Mouse (Mus musculus) urinary bladder, adult 2 months (tissue): Measurements from ENCODE around the gene Cdk18. TPM values are rescaled to one million over a fixed set of nuclear protein-coding genes. Genes with fewer than 3 reads are reported as not detected.

Experiments used
- DNase-seq: peaks from one replicate; pipeline ENCODE4 v3.0.0; 2022; ENCODE audit warnings: low spot score
- polyA plus RNA-seq: library from polyadenylated mRNA; depleted of rRNA; stranded (reverse); fragments of >200 nt; gene quantifications from 2 replicates; pipeline ENCODE4 v1.2.3, GENCODE M21; 2012

Cdk18 gene
- polyA plus RNA-seq, 1 experiment: 26.8 TPM

DNA sequence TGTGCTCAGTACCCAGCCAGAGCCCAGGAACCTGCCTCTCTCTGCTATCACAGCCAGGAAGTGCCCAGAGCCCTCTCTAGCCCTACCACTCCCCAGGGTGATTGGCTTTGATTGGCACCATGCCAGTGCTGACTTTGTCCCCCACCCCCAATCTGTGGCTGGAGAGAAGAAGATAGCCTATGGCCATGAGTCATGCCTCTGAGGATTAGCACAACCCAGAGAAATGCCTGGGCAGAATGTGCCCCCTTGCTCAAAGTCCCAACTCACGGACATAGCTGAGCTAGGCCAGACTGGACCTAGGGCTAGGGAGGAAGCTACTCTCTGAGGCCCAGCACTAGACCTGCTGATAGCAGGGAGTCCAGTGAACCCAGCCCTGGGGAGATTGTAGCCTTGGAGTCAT is 10.7 kb upstream of the Cdk18 start:
- no peak for DNase-seq

DNA sequence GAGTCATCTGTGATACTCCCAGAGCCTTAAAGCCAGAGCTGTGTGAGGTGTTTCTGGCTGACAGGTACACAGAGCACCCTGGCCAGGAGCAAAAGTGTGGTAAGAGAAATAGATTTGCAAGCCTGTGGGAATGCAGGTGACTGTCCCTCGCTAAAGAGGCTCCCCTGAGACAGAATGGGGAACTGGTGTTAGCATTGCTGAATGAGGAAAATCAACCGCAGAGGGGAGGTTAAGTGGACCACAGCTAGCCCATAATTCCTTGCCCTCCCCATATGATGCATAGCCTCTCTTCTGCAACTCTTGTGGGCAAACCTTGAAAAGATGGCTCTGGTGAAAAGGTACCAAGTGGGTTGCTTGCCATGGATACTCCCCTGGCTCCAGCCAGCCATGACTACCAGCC is 9.9 kb upstream of the Cdk18 start:
- DNase-seq: no peak

DNA sequence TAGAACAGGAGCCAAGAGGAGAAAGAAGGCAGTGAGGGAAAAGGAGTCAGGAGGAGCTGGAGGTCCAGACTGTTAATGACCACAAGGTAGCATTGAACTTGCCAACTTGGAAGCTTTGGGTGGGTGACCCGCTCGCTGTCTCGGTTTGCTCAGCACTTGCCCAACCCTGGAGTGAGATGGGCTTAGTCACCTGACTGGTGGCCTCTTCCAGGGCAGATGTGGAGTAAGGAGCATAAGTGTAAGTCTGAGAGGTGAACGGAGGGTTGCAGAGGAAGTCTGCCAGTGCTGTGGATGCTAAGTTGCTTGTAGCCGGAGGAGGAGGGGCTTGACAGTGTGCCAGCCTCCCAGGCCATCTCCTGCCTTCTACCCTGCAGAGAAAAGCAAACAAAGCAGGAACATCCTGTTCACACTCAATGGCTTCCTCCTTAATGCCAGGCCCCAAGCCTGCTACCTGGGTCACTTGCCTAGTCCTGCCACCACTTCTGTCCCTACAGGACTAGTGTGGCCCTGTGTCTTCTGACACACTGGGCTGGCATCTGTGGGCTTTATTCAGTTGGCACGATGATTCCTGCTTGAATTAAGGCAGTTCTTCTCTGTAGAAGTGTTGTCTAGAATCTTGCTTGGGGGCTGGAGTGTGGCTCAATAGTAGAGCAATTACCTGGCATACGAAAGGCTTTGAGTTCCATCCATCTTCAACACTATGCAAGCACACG is 6.6 kb upstream of the Cdk18 start:
- no peak for DNase-seq

DNA sequence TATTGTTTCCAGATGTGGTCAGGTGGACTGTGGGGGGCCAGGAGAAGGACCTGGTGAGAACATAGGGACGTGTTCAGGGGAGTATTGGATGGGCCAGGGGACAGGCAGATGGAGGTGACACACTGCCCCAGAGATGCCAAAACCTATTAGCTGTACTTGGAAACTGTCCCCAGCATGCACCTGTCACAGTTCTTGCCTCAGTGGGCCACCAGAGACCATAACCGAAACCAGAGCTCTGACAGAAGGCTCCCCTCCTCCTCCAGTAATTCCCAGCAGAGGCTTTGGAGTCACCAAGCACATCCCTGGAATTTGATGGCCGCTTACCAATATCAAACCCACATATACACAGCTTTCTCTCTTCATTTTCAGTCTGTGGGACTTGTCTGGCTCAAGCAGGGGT is 5.4 kb upstream of the Cdk18 start:
- DNase-seq: no peak

DNA sequence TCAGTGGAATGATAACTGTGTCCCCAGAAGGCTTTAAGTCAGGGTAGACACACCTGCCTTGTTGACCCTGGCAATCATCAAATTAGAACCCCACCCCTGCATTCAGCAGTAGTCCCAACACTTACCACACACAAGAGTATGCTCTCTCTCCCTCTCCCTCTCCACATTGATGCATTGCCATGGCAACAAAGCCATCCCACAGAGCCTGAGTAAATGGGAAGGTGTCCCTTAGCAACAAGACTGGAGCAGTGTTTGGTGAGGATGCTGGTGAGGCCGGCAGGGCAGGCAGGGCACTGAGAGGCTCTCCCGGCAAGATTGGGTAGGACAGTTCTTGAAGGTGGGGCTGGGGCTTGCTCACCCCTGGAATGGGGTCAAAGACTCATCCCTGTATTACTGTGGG is 4.7 kb upstream of the Cdk18 start:
- DNase-seq: no peak

DNA sequence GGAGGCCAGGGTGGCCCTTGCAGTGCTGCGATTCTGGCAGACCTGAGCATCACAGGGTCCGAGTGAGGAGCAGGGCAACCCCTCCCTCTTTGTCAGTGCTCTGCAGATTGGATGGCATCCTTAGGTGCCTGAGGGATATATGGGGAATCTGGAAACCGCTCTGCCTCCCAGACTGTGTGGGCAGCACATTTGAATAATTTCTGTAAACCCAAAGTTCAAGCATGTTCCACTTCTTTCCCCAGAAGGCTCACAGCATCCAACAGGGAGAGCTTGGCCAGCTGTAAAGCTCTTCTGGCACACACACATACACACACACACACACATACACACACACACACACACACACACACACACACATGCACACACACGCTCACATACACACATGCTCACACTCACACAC is 4.2 kb upstream of the Cdk18 start:
- no peak for DNase-seq

DNA sequence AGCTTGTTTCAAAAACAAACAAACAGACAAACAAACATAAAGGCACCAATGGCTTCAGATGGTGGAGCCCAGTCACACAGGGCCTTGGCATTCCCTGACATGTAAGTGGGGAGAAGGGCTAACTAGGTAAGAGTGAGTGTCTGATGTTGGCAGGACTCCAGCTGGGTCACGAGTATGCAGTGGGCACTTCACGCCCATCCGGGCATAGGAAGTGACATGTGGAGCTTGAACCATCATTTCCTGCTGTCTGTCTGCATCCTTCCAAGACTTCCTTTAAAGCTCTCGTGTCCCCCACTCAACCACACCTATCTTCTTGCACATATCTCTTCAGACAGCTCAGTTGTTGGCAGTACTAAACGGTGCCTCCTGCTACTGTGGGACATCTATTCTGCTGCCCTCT is 3.6 kb upstream of the Cdk18 start:
- DNase-seq: no peak

DNA sequence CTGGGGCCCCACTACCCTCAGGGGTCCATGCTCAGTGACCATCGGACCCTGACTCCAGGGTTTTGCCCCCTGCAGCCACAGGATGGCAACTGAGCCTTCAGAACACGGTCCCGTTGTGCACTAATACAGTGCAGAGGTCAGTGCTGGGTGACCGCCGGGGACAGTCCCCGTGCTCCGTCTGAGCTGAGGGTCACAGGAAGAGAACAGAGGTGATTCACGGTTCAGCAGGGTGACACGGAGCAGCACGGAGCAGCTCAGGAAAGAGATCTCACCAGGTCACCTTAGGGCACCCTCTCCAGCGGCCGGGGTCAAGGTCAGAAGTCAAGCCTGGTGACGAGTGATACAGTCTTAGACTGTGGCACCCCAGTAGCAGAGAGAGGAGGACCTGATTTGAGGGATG is 2.3 kb upstream of the Cdk18 start:
- no peak for DNase-seq

DNA sequence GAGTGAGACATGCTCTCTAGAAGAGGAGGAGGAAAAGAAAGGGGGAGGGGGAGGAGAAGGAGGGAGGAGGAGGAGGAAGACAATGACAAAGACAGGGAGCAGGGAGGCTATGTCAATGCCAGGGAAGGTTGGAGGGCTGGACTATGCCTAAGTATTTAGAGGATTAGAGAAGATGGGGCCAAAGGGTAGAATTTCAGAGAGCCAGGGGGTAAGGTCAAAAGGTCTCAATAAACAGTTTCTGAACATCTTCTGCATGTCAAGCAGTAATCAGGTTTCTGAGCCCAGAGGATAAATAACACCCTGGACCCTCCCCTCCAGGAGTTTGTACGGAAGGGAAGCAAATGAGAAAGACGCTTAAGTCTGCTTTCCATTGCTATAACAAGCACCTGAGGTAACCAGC is 1.7 kb upstream of the Cdk18 start:
- no peak for DNase-seq

DNA sequence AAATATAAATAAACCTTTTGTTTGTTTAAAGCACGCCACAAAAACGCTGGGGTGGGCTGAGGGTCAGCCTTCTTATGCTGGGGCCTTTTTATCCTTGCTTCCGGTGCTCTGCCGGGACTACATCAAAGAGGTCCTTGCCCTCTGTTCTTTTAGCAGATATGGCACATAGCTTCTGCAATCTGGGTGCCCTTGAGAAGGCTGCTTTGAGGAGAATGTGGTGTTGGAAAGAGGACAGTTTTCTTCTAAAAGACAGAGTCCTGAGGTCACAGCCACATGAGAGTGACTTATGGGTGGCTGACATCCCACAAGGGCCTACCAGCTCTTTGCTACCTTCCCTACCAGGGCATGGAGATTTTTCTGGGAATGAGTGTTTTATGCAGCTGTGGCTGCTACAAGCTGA is 1.1 kb upstream of the Cdk18 start:
- no peak for DNase-seq

DNA sequence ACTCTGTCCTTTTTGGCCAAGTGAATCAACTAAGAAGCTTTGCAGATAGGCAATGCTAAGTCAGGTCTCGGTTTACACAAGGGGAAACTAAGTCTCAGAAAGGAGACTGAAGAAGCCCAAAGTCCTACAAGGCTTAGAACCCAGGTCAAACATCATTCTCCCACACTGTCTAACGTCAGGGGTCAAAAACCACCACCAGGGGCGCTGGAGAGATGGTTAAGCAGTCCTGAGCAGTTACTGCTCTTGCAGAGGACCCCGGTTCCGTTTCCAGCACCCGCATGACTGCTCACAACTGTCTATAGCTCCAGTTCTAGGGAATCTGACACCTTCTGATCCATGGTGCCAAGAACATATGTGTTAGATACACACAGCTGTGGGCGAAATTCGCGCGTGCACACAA is 687 bp upstream of the Cdk18 start:
- no peak for DNase-seq

DNA sequence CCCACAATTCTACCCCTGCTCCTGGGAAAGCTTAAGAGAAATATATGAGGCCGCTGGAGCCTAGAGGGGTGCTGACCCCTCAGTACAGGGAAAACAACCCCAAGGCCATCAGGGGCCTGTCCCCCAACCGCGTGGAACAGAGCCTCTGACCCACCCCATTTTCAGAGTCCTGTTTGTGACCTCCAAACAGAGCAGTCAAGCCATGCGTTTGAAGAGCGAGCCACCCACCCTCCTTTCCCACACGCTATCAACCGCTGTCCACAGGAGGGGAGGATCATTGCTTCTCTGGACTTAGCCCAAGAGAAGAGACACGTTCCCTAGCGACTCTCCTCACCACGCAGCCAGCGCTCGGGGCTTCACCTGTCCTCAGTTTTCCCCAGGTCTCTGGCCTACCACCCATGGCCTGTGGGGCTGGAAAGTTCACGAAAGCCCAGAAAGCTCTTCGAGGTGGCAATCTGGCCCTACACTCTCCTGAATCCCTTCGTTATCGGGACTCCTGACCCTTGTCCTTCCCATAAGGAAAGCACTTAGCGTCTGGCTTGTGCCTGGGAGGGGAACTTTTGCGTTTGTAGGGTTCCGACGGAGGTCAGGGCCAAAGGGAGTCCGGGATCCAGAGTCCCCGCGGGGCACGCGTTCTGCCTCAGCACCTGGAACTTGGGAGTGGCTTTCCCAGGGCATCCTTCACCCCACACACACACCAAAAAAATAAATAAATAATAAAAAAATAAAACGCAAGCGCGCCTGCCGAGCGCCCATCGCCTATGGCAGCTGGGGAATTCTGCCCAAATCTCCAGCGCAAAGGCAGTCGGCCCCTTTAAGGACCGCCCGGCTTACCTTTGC is 688 bp downstream of the Cdk18 start:
- no peak for DNase-seq

DNA sequence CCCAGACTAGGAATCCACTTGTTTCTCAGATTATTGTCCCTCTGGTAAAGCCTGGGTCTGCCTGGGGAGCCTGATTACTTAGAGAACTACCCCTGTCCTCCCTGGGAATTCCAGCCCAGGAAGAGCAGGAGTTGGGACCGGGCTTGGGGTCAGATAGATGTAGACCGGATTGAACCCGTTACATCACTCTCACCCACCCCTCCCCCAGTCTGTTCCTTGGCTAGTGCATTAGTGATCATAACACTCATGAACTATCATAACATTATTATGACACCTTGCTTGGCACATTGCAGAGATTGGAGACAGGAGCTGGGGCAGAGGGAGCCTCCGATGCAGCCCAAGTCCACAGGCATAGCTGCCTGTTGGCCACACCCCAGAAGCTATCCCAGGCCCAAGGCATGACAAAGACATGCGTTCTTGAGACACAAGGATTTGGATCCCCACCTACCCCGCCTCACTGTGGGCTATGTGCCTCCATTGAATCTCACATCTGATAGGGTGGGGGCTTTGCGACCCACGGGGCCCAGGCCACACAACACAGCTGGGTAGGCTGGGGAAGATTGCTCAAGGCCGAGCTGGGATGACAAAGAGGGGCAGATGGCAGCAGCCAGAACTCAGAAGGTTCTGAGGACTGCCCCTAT is 1.4 kb downstream of the Cdk18 start:
- no peak for DNase-seq

DNA sequence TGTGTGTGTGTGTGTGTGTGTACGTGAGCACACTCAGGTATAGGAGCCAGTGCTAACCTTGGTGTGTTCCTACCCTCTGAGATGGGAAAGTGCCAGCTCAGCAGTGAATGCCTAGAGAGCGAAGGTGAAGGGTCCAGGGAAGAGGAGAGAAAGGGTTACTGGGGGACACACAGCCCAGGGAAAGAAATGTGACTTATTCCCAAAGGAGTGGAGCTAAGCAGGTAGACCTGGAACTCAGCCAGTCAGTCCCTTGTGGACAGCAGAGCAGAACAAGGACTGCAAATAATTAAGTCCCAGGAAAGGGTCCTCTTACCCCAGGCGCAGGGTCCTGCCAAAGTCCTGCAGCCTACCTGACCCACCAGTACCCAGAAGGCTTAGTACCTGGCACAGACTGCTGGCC is 2.6 kb downstream of the Cdk18 start:
- no peak for DNase-seq

DNA sequence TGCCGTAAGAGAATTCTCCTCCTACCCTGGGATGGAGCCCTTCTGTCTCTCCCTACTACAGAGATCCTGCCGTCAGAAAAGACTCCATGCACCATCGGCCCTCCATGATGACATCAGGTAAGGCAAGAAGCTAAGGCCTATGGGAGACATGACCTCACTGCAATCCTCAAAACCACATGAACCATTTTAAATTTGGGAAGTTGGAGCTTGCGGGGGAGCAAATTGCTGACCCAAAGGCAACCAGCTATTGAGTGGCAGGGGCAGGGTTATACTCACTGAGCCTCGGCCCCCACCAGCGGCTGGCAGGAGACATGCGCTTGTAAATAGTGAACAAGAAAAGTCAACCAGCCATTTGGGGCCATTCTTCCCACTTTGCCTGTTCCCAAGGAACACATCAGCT is 3.9 kb downstream of the Cdk18 start:
- DNase-seq: no peak

DNA sequence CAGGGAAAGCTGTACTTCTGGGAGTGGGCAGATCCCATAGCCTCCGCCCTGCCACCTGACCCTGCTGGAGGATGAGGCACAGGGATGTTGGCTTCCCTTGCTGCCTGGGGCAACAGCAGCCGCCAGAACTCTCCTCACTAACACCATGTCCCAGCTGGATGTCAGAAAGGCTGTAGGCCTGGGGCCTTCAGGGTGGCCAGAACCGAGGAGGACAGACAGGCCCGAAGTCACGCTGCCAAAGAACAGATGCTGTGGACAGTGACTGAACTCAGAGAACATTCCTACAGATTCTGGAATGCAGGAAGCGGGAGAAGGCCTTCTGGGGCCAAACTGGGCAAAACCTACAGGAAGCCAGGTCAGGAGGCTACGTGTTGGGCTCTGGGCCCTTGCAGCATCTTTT is 11.2 kb downstream of the Cdk18 start:
- no peak for DNase-seq

DNA sequence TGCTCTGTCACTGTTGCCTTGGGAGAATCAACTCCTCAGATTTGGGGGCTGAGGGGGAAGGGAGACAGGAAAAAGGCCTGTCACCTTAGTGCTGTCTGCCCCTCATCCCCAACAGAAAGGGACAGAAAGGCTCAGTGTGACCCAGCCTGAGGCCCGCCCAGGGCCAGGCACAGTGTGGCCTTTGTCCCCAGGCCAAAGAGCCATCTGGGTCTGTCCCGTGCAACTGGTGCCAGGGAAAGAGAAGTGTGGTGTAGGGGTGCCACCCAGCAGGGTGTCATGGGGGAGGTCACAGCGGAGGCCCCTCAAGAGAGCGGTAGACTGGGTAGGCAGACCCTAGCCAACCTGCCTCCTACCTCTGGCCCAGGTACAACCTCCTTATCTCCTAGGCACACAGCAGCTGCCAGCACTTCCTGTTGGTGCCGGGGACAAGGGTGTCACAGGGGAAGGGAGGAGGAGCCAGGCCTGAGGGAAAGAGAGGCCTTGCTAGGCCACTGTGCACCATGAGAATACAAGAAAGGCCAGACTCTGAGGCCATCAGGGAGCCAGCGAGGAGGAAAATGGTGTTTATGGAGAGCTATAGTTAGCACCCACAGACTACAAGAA is 13.6 kb downstream of the Cdk18 start:
- no peak for DNase-seq

DNA sequence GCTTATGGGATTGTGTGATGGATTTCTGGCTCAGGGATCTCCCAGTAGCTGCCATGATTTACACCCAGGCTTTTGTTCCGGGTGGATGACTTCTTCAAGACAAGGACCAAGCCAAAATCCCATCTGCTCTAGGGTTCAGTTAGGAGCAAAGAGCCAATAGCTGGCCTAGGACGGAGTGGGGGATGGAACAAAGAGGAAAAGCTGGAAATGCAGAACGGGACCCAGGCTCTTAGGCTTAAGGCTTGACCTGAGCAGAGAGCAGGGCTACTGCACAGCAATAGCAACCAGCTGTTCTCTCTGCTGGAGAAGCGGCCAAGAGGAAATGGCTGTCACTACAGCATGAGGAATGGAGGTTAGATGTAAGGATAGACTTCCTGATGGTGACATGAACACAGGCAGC is 14.2 kb downstream of the Cdk18 start:
- no peak for DNase-seq

DNA sequence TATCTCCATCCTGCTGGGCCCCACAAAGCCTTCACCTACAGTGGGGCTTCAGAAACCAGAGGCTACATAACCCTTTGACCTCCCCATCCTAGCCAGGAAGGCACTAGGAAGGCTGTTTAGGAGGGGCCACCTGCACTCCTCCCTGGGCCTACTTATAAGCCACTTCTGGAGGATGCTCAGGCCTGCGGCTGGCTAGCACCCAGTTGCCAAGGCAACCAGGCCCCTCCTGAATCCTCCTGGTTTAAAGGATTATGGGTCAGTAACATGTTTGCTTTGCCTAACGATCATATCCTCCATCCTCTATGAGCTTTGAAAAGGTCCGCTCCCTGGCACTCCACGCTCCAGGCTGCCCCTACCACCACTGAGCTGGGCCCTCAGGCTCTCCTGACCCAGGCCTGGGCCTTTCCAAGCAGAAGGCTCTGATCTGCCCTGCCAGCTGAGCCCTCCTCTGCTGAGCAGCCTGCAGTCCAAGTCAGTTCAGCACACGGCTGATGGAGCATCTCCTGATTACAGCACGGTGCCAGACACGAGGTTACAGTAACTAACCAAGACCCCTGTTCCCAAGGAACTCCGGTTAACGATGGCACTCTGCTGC is 16.0 kb downstream of the Cdk18 start:
- DNase-seq: no peak

DNA sequence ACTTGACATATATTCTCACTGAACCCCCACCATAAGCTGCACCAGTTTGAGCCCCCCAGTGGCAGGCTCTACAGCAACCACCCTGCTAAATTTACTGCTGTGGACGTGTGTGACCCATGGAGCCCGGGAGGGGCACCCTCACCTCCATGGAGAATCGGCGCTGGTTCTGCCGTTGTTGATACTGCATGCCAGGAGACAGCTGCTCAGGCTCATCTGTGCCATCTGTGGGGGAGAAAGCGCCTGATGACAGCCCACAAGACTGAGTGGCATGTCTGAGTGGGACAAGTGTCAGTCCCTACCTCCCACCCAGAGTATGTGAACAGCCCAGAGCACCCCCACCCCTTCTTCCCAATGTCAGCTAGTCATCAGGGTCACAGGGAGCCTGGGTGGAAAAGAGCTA is 17.6 kb downstream of the Cdk18 start:
- no peak for DNase-seq

DNA sequence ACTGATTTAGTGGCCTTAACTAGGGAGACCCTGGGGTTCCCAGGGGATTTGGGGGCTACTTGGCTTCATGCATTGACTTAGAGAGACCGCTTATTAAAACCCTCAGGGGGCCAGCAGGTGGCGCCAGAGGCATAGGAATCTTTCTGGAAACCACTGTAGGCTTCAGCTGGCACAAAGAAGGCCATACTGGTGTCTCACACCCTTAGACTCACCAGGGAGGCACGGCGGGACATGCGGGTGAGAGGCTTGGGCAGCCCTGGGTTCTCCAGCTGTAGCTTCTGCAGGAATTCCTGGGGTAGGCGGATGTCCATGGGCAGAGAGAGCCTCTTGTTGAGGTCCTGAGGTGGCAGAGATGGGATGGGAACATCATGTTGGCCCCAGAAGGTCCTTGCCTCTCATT is 18.2 kb downstream of the Cdk18 start:
- DNase-seq: peak; percentile 74

DNA sequence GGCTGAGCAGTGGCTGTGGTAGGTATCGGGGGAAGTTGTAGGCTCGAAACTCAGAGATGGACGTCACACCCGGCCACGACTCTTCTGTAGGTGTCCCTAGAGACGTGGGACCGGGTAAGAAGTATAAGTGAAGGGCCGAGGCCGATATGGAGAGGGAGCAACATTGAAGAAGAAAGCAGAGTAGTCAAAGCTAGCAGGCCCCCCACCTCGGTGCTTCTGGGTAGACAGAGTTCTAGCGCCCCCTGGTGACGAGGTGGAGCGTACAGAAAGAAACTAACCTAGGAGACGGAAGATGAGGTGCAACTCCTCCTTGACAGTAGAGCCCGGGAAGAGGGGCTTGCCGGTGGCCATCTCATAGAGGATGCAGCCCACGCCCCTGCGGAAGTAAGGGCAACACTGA is 22.9 kb downstream of the Cdk18 start:
- DNase-seq: peak; percentile 46
